Mouse (Mus musculus) stomach, postnatal 0 days (tissue): Measurements from ENCODE around the gene Mgat4b. TPM values are rescaled to one million over a fixed set of nuclear protein-coding genes. Genes with fewer than 3 reads are reported as not detected.

ENCODE experiments used
- ATAC-seq: fragments of 200-750 bp; cut with Nextera tagmentation; 2 replicates; pipeline ENCODE4 v1.8.0; 2017; ENCODE audit not compliant: low FRiP score, low TSS enrichment
- DNase-seq: peaks from one replicate; pipeline ENCODE4 v3.0.0-alpha.2; 2016; ENCODE audit warnings: low spot score
- H3K27ac ChIP-seq: fragments of 300-500 bp; sonication (generic); replicated peaks from 2 replicates; pipeline ENCODE4 v1.5.1; 2014; ENCODE audit warnings: mild to moderate bottlenecking, control low read depth
- H3K27me3 ChIP-seq: fragments of 300-500 bp; sonication (generic); 2 replicates; pipeline ENCODE4 v1.6.1; 2014; ENCODE audit warnings: low read length; ENCODE audit not compliant: control insufficient read depth, insufficient read depth
- H3K36me3 ChIP-seq: fragments of 300-500 bp; sonication (generic); 2 replicates; pipeline ENCODE4 v1.6.1; 2014; ENCODE audit warnings: low read length, mixed read lengths; ENCODE audit not compliant: control insufficient read depth, insufficient read depth
- H3K4me1 ChIP-seq: fragments of 300-500 bp; sonication (generic); replicated peaks from 2 replicates; pipeline ENCODE4 v1.6.1; 2014; ENCODE audit warnings: antibody characterized with exemption; ENCODE audit not compliant: control insufficient read depth, insufficient read depth
- H3K4me2 ChIP-seq: fragments of 300-500 bp; sonication (generic); replicated peaks from 2 replicates; pipeline ENCODE4 v1.6.1; 2014; ENCODE audit warnings: low read depth, mild to moderate bottlenecking, control low read depth, moderate library complexity
- H3K4me3 ChIP-seq: fragments of 300-500 bp; sonication (generic); 2 replicates; pipeline ENCODE4 v1.5.1; 2014; ENCODE audit warnings: low read depth, low read length, control low read depth
- H3K9ac ChIP-seq: fragments of 300-500 bp; sonication (generic); 2 replicates; pipeline ENCODE4 v1.6.1; 2014; ENCODE audit warnings: mild to moderate bottlenecking, low read length, control low read depth, mixed read lengths
- H3K9me3 ChIP-seq: fragments of 300-500 bp; sonication (generic); 2 replicates; pipeline ENCODE4 v1.6.1; 2016; ENCODE audit warnings: low read length; ENCODE audit not compliant: control insufficient read depth
- CTCF ChIP-seq: IDR thresholded peaks from 2 replicates; pipeline ENCODE4 v1.5.1; 2016; ENCODE audit warnings: antibody characterized with exemption, low read depth, mild to moderate bottlenecking, moderate library complexity
- EP300 ChIP-seq: optimal IDR thresholded peaks from 2 replicates; pipeline ENCODE3; 2016; ENCODE audit warnings: antibody characterized with exemption
- WGBS: fragments of 180-500 bp; shearing (Covaris S2); extraction: QIAGEN DNeasy Blood & Tissue Kit; methylation state at CpG from one replicate; pipeline ENCODE4 v1.1.7; 2014; 5-methylcytosine and 5-hydroxymethylcytosine counted together
- polyA plus RNA-seq: library from polyadenylated mRNA; unstranded; fragments of >200 nt; fragmentation: Nextera tagmentation; extraction: Ambion mirVana; gene quantifications from 2 replicates; pipeline ENCODE4 v1.2.1, GENCODE M21; 2015

Mgat4b gene
- polyA plus RNA-seq, 1 experiment from 2014 or later: 30.8 TPM

DNA sequence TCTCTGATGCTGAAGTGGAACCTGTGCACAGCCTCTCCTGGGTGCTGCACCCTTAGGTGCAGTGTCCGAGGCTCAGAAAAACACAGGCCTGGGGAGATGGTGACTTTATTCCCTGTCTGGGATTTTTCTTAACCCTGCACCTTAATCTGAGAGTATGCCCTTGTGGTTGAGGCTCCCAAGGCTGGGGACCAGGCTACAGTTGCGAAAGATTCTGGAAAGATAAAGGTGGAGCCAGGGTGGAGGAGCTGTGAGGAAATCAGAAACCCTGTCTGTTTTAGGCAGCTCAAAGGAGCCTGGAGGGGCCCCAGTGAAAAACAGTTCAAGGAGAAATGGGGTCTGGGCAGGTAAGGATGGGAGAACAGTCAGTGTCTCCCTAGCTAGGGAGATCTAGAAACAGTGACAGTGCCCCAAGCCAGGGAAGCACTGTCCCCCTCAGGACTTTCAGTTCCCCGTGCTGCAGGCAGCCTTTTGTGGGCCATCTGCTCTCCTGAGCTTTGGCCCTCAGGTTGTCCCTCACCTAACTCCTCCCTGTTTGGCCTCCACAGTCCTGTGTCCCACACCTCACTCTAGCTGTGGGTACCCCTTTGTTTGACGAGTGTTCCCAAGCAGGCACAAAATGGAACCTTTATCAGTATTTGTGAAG, 6.2 kb downstream of the Mgat4b start:
- Histone ChIP-seq H3K4me1 (peaks cover 9% of the 10 kb centered on the region; the same call in 1 of the 2 replicates), H3K9me3 (no peaks in the 10 kb centered on the region), H3K27ac (no peak overlapping the region), H3K4me2 (no peak overlapping the region), H3K9ac (no peak overlapping the region; the same call in 1 of the 2 replicates), H3K27me3 (no peaks in the 10 kb centered on the region), H3K36me3 (no peaks in the 10 kb centered on the region), H3K4me3 (no peak overlapping the region)
- ATAC-seq (no peak), DNase-seq (no peak)
- TF ChIP-seq EP300: no peak
- WGBS: 77% methylated on average over 4 of the region's 4 CpGs

- WGBS: 54% methylated on average over 4 of the region's 4 CpGs
- H3K4me2 ChIP-seq: no peak overlapping the region
- peaks cover 7% of the 10 kb centered on the region; the same call in 1 of the 2 replicates for H3K4me1 ChIP-seq
- no peak overlapping the region for H3K4me3 ChIP-seq
- H3K27me3 ChIP-seq: no peaks in the 10 kb centered on the region
- H3K9ac ChIP-seq: no peak overlapping the region
- H3K27ac ChIP-seq: no peak overlapping the region
- DNase-seq (no peak), ATAC-seq (no peak)
- no peaks in the 10 kb centered on the region for H3K9me3 ChIP-seq
- TF ChIP-seq EP300: no peak
- TF ChIP-seq CTCF: no peak
- no peaks in the 10 kb centered on the region for H3K36me3 ChIP-seq
Measured at GRCm38 (mm10) chr11:50217811-50218210, 7.1 kb downstream of the Mgat4b start.

- no peak overlapping the region for H3K27ac ChIP-seq
- no peak for DNase-seq
- H3K4me3 ChIP-seq: no peak overlapping the region
- no peaks in the 10 kb centered on the region for H3K27me3 ChIP-seq
- no peaks in the 10 kb centered on the region for H3K9me3 ChIP-seq
- no peaks in the 10 kb centered on the region for H3K36me3 ChIP-seq
- H3K9ac ChIP-seq: no peak overlapping the region
- no peak for ATAC-seq
- H3K4me1 ChIP-seq: peaks cover 2% of the 10 kb centered on the region; the same call in 1 of the 2 replicates
- WGBS: 18% methylated on average over 2 of the region's 2 CpGs
- no peak overlapping the region for H3K4me2 ChIP-seq
- TF ChIP-seq CTCF (peak; percentile 36), EP300 (no peak)
Measured at GRCm38 (mm10) chr11:50219833-50220232, 9.1 kb downstream of the Mgat4b start.

DNA sequence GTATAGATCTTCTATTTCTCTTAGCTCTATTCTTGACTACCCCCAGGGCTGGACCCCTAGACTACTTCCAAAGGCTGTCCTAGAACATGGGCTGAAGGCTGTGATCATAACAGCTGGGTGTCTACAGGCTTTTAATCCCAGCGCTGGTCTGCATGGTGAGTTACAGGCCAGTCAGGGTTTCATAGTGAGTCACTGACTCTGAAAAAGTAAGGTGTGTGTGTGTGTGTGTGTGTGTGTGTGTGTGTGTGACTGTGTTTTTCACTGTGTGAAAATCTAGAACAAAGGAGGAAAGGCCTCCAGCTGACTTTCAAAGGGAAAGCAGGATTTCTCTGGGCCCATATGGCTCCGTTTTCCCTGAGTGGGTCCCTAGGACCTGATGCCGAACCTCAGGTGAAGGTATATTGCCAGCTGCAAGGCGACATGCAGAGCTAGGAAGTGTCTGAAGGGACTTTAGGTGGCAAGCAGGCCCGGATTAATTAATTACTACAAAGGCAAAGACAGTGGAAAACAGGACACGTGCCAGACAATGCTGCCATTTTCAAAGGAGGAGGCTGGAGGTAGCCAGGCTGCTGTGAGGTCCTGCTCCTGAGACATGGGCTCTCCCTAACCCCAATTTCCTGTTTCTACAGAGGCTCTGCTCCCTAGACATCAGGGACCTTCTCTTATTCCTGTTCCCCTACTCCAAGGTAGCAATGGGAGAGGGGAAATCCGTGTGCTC, 12.0 kb downstream of the Mgat4b start:
- H3K4me1 ChIP-seq: peaks cover 7% of the 10 kb centered on the region; the same call in 1 of the 2 replicates
- no peak for ATAC-seq
- WGBS: 62% methylated on average over 7 of the region's 7 CpGs
- no peaks in the 10 kb centered on the region for H3K9me3 ChIP-seq
- no peak for DNase-seq
- TF ChIP-seq EP300 (no peak), CTCF (no peak)
- no peak overlapping the region for H3K4me3 ChIP-seq
- no peaks in the 10 kb centered on the region for H3K36me3 ChIP-seq
- H3K27me3 ChIP-seq: no peaks in the 10 kb centered on the region
- no peak overlapping the region for H3K4me2 ChIP-seq
- H3K27ac ChIP-seq: no peak overlapping the region
- no peak overlapping the region for H3K9ac ChIP-seq

DNA sequence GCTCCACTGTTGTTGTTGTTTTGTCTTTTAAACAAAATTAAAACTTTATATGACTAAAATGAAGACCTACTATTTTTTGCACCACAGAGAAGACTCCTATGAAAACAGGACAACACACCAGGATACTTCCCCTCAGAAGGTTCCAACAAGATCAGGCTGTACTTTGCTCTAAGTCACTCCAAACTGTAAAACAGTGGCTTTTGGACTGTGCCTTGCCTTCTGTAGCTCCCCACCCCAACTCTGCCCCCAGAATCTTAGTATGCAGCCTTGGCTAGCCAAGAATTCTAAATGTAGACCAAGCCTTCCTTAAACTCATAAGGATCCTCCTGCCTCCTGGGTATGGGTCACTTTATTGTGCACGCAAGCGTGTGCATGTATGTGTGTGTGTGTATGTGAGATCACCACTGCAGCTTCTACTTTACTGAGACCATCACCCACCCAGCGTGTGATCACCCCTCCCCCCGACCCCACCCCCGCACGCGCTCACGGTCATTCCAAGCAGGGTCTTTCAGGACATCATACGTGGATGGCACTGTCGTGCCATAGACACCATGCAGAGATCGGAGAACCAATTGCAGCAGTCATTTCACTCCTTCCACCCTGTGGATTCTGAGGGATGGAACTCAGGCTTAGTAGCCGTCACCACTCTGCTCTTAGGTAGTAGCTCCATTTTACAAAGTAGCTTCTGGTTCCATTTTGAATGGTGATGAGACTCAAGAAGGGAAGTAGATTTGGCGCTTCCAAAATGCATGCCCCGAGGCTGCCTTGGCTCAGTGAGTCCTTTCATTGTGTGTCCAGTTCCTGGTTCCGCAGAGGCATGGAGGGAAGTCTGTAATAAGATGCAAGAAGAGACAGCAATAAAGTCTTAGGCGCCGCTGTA, 13.3 kb downstream of the Mgat4b start:
- DNase-seq (no peak), ATAC-seq (no peak)
- Histone ChIP-seq H3K9me3 (no peaks in the 10 kb centered on the region), H3K4me1 (peaks cover 10% of the 10 kb centered on the region; the same call in 1 of the 2 replicates), H3K4me2 (peak overlapping the region; percentile 97), H3K4me3 (peak overlapping the region; percentile 76), H3K9ac (peak overlapping the region; percentile 94), H3K27me3 (no peaks in the 10 kb centered on the region), H3K36me3 (no peaks in the 10 kb centered on the region), H3K27ac (peak overlapping the region; percentile 93)
- TF ChIP-seq EP300 (no peak), CTCF (no peak)
- 10% methylated on average over 17 of the region's 17 CpGs for WGBS
